In genomic region chr11:83979992-83980391, GRCm38 (mm10) we compare ENCODE assay signal across 22 mouse cellular contexts.
"Had no signal": no experiment of that assay in that cellular context is flagged by ENCODE, and none has a peak within 500 bp of the region (broad histone marks: within the 10 kb centered on the region; RNA-seq: fewer than 3 reads in every experiment).

No protein-coding gene starts in this region.

- H3K4me3 ChIP-seq: kidney, embryonic 15.5 days; limb, embryonic 10.5 days; limb, embryonic 13.5 days; liver, embryonic 12.5 days; liver, embryonic 15.5 days; lung, embryonic 15.5 days; midbrain, embryonic 13.5 days; myocyte; stomach, embryonic 15.5 days had no signal

- H3K27ac ChIP-seq: kidney, embryonic 15.5 days; limb, embryonic 10.5 days; limb, embryonic 13.5 days; liver, embryonic 12.5 days; liver, embryonic 15.5 days; lung, embryonic 15.5 days; midbrain, embryonic 13.5 days; stomach, embryonic 15.5 days had no signal

- H3K9ac ChIP-seq: kidney, embryonic 15.5 days; limb, embryonic 13.5 days; liver, embryonic 12.5 days; liver, embryonic 15.5 days; lung, embryonic 15.5 days; midbrain, embryonic 13.5 days; stomach, embryonic 15.5 days had no signal

- DNase-seq: kidney, adult 11 months; kidney, adult 8-10 months; kidney, postnatal 10 days; kidney, postnatal 36 days; liver; lung, adult 18-20 months; lung, postnatal 10 days; lung, postnatal 36 days; retina, postnatal 1 day; right cerebral cortex, postnatal 25 days; spleen, adult 18-20 months; thymus, postnatal 25 days had no signal

- ATAC-seq: liver, embryonic 12.5 days; midbrain, embryonic 13.5 days; midbrain, embryonic 16.5 days had no signal

- H3K4me1 ChIP-seq: limb, embryonic 10.5 days; limb, embryonic 13.5 days; lung, embryonic 15.5 days; midbrain, embryonic 13.5 days; stomach, embryonic 15.5 days had no signal

- H3K4me2 ChIP-seq: kidney, embryonic 15.5 days; limb, embryonic 13.5 days; liver, embryonic 12.5 days; liver, embryonic 15.5 days; lung, embryonic 15.5 days; midbrain, embryonic 13.5 days; stomach, embryonic 15.5 days had no signal

- H3K27me3 ChIP-seq: kidney, embryonic 15.5 days; limb, embryonic 13.5 days; liver, embryonic 12.5 days; liver, embryonic 15.5 days; lung, embryonic 15.5 days; midbrain, embryonic 13.5 days; stomach, embryonic 15.5 days had no signal

- H3K9me3 ChIP-seq: kidney, embryonic 15.5 days; limb, embryonic 10.5 days; limb, embryonic 13.5 days; liver, embryonic 12.5 days; liver, embryonic 15.5 days; lung, embryonic 15.5 days; midbrain, embryonic 13.5 days; stomach, embryonic 15.5 days had no signal
